33 mouse cellular contexts compared by ENCODE assay signal in genomic region chr3:115575371-115575770, GRCm38 (mm10).
"Had no signal": no experiment of that assay in that cellular context is flagged by ENCODE, and none has a peak within 500 bp of the region (broad histone marks: within the 10 kb centered on the region; RNA-seq: fewer than 3 reads in every experiment).

No protein-coding gene starts in this region.

- DNase-seq: left cerebral cortex, postnatal 4 days; liver; liver, embryonic 13.5 days; liver, postnatal 0 days; lung, adult 18-20 months; lung, adult 2 months; lung, embryonic 14.5 days; lung, postnatal 10 days; lung, postnatal 14 days; lung, postnatal 36 days; lung, postnatal 4 days; midbrain, embryonic 14.5 days had no signal

- H3K27me3 ChIP-seq: limb, embryonic 12.5 days; limb, embryonic 13.5 days; limb, embryonic 15.5 days; liver, embryonic 12.5 days; liver, embryonic 13.5 days; liver, embryonic 15.5 days; lung, embryonic 15.5 days; megakaryocyte, embryonic 14.5 days; midbrain, embryonic 12.5 days; midbrain, embryonic 13.5 days; midbrain, embryonic 15.5 days; neural tube, embryonic 12.5 days; neural tube, embryonic 13.5 days had no signal

- H3K9me3 ChIP-seq: limb, embryonic 10.5 days; limb, embryonic 12.5 days; limb, embryonic 13.5 days; limb, embryonic 15.5 days; liver, embryonic 12.5 days; liver, embryonic 13.5 days; liver, embryonic 15.5 days; lung, embryonic 15.5 days; megakaryocyte, embryonic 14.5 days; midbrain, embryonic 10.5 days; midbrain, embryonic 12.5 days; midbrain, embryonic 13.5 days; midbrain, embryonic 15.5 days; neural tube, embryonic 12.5 days; neural tube, embryonic 13.5 days had no signal

- H3K36me3 ChIP-seq: limb, embryonic 10.5 days; limb, embryonic 12.5 days; limb, embryonic 13.5 days; limb, embryonic 15.5 days; liver, embryonic 12.5 days; liver, embryonic 13.5 days; liver, embryonic 15.5 days; lung, embryonic 15.5 days; midbrain, embryonic 10.5 days; midbrain, embryonic 12.5 days; midbrain, embryonic 13.5 days; midbrain, embryonic 15.5 days; neural tube, embryonic 12.5 days; neural tube, embryonic 13.5 days had no signal

- H3K4me1 ChIP-seq: limb, embryonic 10.5 days; limb, embryonic 15.5 days; liver, embryonic 12.5 days; liver, embryonic 13.5 days; liver, embryonic 15.5 days; lung, embryonic 15.5 days; megakaryocyte, embryonic 14.5 days; midbrain, embryonic 10.5 days; neural tube, embryonic 12.5 days had no signal

- H3K9ac ChIP-seq: limb, embryonic 12.5 days; limb, embryonic 13.5 days; limb, embryonic 15.5 days; liver, embryonic 12.5 days; liver, embryonic 13.5 days; liver, embryonic 14.5 days; liver, embryonic 15.5 days; liver, postnatal 0 days; lung, embryonic 14.5 days; lung, embryonic 15.5 days; midbrain, embryonic 12.5 days; midbrain, embryonic 13.5 days; midbrain, embryonic 15.5 days; neural tube, embryonic 12.5 days; neural tube, embryonic 13.5 days had no signal

- H3K27ac ChIP-seq: limb, embryonic 10.5 days; limb, embryonic 12.5 days; limb, embryonic 13.5 days; limb, embryonic 15.5 days; liver, embryonic 12.5 days; liver, embryonic 13.5 days; liver, embryonic 14.5 days; liver, embryonic 15.5 days; lung, embryonic 15.5 days; macrophage; midbrain, embryonic 10.5 days; midbrain, embryonic 12.5 days; midbrain, embryonic 13.5 days; midbrain, embryonic 15.5 days; neural tube, embryonic 12.5 days; neural tube, embryonic 13.5 days had no signal

- H3K4me3 ChIP-seq: limb, embryonic 10.5 days; limb, embryonic 12.5 days; limb, embryonic 13.5 days; limb, embryonic 15.5 days; liver, embryonic 12.5 days; liver, embryonic 13.5 days; liver, embryonic 15.5 days; lung, embryonic 15.5 days; megakaryocyte, embryonic 14.5 days; midbrain, embryonic 10.5 days; midbrain, embryonic 12.5 days; midbrain, embryonic 13.5 days; midbrain, embryonic 15.5 days; myocyte; neural tube, embryonic 12.5 days; neural tube, embryonic 13.5 days had no signal

- H3K4me2 ChIP-seq: limb, embryonic 12.5 days; limb, embryonic 13.5 days; limb, embryonic 15.5 days; liver, embryonic 11.5 days; liver, embryonic 12.5 days; liver, embryonic 13.5 days; liver, embryonic 15.5 days; lung, embryonic 14.5 days; lung, embryonic 15.5 days; midbrain, embryonic 11.5 days; midbrain, embryonic 12.5 days; midbrain, embryonic 13.5 days; midbrain, embryonic 15.5 days; neural tube, embryonic 12.5 days; neural tube, embryonic 13.5 days had no signal

- ATAC-seq: liver, embryonic 12.5 days; liver, postnatal 0 days; lung, postnatal 0 days; midbrain, embryonic 13.5 days; midbrain, embryonic 15.5 days; midbrain, embryonic 16.5 days had no signal
